ENCODE assay signal across 21 mouse cellular contexts in the genomic region with DNA sequence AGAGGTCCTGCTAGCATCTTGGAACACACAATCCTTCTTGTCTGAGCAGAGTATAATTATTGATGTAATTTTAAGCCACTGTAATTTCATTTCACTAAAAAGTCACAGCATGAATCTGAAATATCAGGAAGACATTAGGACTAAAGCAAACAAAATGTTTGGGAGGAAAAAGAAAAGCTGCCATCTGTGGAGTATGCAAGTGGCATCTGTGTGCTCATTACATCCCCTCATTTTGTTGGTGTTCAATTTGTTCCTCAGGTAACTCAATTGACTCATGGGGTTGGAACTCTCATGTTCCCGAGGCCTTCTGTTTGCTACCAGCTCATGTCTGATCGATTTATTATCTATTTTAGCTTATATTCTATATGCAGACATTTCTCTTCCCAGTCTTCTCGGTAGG. TPM values are rescaled to one million over a fixed set of nuclear protein-coding genes. Genes with fewer than 3 reads are reported as not detected.
A peak's percentile ranks its signal among the peaks of the same experiment; 100 is the strongest.
DNase-seq lines count a peak whose midpoint lies in the region; TF ChIP-seq lines count a peak whose summit lies in the region.
"Had no signal": no experiment of that assay in that cellular context is flagged by ENCODE, and none has a peak within 500 bp of the region (broad histone marks: within the 10 kb centered on the region; RNA-seq: fewer than 3 reads in every experiment).

No protein-coding gene starts in this region.

- no peak for TF ChIP-seq CTCF in layer of hippocampus, adult 2 months (conservative IDR thresholded peaks at IDR 0.05)

- peak; percentile 33 for DNase-seq in layer of hippocampus, adult 11-12 months (ENCODE audit: low spot score)
- DNase-seq in layer of hippocampus, postnatal 25 days (ENCODE audit: extremely low spot score in 1 of 2, low spot score in 1 of 2), result no peak
- DNase-seq in layer of hippocampus, adult 2 months (ENCODE audit: low spot score in 2 of 2), result peak; percentile 27 to 53
- DNase-seq in layer of hippocampus, adult 9-11 months, result peak; percentile 43
- DNase-seq in spleen, postnatal 4 days (ENCODE audit: low spot score in 2 of 2), result no peak
- no peak for DNase-seq in lung, postnatal 25 days (ENCODE audit: low spot score)
- DNase-seq in kidney, postnatal 25 days, result no peak
- DNase-seq: adrenal gland, postnatal 14 days; B cell, adult 2 months; cerebellum, adult 11-12 months; cerebellum, adult 8-10 months; cerebellum, postnatal 10 days; cerebellum, postnatal 36 days; embryo, embryonic 11 days; gastrocnemius, adult 2 months; gastrocnemius, postnatal 14 days had no signal

- H3K27ac ChIP-seq in layer of hippocampus, adult 2 months, result peak overlapping the region; percentile 85
- H3K27ac ChIP-seq: embryonic facial prominence, embryonic 10.5 days; embryonic facial prominence, embryonic 13.5 days; forebrain, embryonic 13.5 days; gastrocnemius, adult 2 months; hindbrain, embryonic 13.5 days had no signal

- no peak overlapping the region for H3K4me3 ChIP-seq in layer of hippocampus, adult 2 months
- H3K4me3 ChIP-seq: embryonic facial prominence, embryonic 10.5 days; embryonic facial prominence, embryonic 13.5 days; erythroblast, embryonic 14.5 days; forebrain, embryonic 13.5 days; gastrocnemius, adult 2 months; hindbrain, embryonic 13.5 days had no signal

RNA-seq across cellular contexts. Expression of a gene that starts 28.0 kb away (rescaled TPM):
- total RNA-seq in layer of hippocampus, postnatal 25 days (2021), result 10 to 100 TPM; 37.5 to 42.7 TPM
- total RNA-seq in layer of hippocampus, adult 2 months (2021), result 10 to 100 TPM; 32.2 to 33.5 TPM

Comparison
In these comparisons a context has a peak if more than half of its experiments do, and no peak if none do; other contexts are left out.
1. DNase-seq: peak in layer of hippocampus, adult 11-12 months (single experiment), layer of hippocampus, adult 2 months (2 of 2) and layer of hippocampus, adult 9-11 months (single experiment); none in layer of hippocampus, postnatal 25 days (0 of 2), spleen, postnatal 4 days (0 of 2), lung, postnatal 25 days (single experiment) and kidney, postnatal 25 days (0 of 2).